Mouse (Mus musculus) Muller cell, postnatal 12 days (primary cell): ENCODE measurements at regions not wholly inside any gene's neighbourhood (a gene's known extent, or its start where the extent isn't known, plus 50 kb on each side); places are given as distances from the start of the nearest gene placed in this dataset.

Experiments
- DNase-seq: peaks from one replicate; pipeline ENCODE4 v3.0.0-alpha.2; 2015; ENCODE audit errors: inconsistent ontology term

GRCm38 (mm10) chr12:61081289-61081688 is 441.7 kb upstream of the Lrfn5 start:
- DNase-seq = peak; percentile 16
